Mouse (Mus musculus): ENCODE results near the gene Mb.

Mb gene

DNA sequence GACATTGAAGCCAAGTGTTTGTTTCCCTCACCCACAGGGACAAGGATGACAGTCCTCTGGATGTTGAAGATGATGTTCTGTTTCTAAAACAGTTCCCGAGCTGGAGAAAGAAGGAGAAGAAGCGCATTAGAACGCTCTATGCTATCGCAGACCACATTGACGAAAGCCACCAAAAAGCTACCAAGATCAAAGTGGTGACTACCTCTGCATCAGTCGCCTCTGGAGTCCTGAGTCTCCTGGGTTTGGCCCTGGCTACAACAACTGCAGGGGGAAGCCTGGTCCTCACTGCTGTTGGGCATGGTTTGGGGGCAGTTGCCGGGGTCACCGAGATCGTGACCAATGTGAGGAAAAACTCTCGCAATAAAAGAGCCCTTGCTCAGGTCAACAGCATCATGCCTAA, at the start of gene Mb:
TSS of gene Mb (minus strand) at position 101 of the 400 bp plus-strand sequence.
- no peak for DNase-seq (ENCODE audit: low read depth, low spot score)

DNA sequence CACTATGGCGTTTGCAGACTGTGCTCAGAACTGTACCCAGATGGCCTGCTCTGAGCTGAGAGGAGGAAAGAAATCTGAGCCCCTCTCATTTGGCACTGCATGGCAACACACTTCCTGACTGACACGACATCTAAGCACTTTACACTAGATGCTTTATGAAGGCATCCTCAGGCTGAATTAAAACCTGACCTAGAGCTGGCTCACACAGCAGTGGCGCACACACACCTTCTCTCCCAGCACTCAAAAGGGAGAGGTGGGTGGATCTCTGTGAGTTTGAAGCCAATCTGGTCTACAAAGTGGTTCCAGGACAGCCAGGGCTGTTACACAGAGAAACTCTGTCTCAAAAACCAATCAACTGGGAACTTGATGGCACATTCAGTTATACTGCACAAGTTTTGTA, 49.3 kb upstream of the Mb start:
- DNase-seq (ENCODE audit: low read depth, low spot score): no peak

DNA sequence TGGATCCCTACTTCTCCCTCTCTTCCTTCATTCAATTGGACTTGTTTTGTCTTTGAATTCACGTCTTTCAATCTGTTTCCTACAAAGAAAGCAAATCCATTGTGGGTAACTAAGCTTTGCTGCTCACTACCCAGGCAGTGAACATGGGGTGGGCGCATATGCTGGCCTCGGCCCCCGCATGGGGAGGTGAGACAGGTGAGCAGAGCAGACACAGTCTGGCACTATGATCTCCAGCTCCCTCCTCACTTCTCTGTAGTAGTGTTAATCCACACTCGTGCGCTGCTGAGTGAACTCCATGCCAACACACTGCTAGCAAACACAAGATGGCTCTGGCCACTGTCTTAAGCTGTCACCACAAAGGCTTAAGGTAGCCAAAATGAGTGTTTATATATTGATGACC, 46.9 kb upstream of the Mb start:
- no peak for DNase-seq (ENCODE audit: low read depth, low spot score)

- DNase-seq (ENCODE audit: low read depth, low spot score): no peak
Measured at GRCm38 (mm10) chr15:77095216-77095615, 44.7 kb upstream of the Mb start.

- DNase-seq (ENCODE audit: low read depth, low spot score): no peak
Measured at GRCm38 (mm10) chr15:77094431-77094830, 44.0 kb upstream of the Mb start.

DNA sequence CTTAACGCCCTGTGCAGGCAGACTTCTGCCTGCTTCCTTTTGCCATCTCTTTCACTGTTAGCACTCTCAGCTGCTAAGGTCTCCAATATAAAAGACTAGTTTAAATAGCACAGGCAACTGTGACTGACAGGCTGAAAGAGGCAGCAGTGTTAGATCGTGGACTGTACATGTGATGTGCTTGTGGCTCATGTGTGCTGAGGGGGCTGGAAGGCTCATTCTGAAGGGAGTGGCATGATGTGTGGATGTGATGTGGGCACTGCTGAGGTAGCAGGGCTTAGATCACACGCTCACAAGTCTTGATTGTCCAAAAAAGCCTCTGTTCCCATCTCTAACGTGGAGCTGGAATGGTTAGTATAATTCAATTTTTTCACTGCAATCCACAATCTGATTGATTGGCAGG, 40.9 kb upstream of the Mb start:
- no peak for DNase-seq (ENCODE audit: low read depth, low spot score)

GRCm38 (mm10) chr15:77090531-77090930, 40.1 kb upstream of the Mb start:
- DNase-seq (ENCODE audit: low read depth, low spot score): no peak

- DNase-seq (ENCODE audit: low read depth, low spot score): no peak
Measured at GRCm38 (mm10) chr15:77089249-77089648, 38.8 kb upstream of the Mb start.

- DNase-seq (ENCODE audit: low read depth, low spot score): no peak
Measured at GRCm38 (mm10) chr15:77086488-77086887, 36.0 kb upstream of the Mb start.

- no peak for DNase-seq (ENCODE audit: low read depth, low spot score)
Measured at GRCm38 (mm10) chr15:77085818-77086217, 35.3 kb upstream of the Mb start.

DNA sequence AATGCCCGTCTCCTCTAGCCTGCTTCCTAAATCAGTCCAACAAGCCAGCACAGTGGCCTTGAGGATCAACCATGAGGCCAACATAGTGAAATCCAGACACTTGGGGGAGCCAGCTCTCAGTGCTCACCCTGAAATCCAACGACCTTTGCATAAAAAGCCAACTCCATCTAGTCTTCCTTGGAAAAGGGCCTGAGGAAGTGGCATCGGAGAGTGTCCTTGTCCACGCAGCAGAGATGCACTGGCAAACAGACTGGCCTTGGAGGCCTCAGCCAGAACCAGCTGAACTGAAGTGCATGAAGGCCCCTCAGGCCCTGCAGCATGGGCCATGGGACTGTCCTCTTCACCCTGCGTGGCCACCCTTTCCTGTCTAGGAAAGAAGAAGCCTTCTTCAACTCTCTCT, 31.0 kb upstream of the Mb start:
- no peak for DNase-seq (ENCODE audit: low read depth, low spot score)

- no peak for DNase-seq (ENCODE audit: low read depth, low spot score)
Measured at GRCm38 (mm10) chr15:77080684-77081254, 30.3 kb upstream of the Mb start.

DNA sequence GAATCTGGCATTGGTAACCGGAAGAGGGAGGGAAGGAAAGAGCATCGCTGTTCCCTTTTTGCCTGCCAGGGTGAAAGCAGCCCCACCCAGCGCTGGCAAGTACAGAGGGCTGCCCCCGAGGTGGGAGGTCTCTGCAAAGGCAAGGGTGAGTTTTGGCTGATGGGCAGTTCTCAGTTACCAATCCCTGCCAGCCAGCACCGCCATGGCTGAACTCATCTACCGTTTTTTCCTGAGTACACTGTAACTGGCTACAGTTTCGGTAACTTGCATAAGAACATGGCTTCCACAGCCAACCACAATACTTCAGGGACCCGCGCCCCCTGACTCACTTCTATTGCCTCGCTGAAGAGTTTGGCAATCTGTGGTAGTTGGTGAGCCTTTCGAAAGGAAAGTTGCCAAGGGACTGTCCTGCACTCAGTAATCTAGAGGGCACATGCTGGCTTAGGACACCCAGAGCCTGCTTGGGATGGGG, 29.5 kb upstream of the Mb start:
- DNase-seq (ENCODE audit: low read depth, low spot score): no peak

GRCm38 (mm10) chr15:77079256-77079822, 28.9 kb upstream of the Mb start:
- DNase-seq (ENCODE audit: low read depth, low spot score): no peak

GRCm38 (mm10) chr15:77078786-77079185, 28.3 kb upstream of the Mb start:
- DNase-seq (ENCODE audit: low read depth, low spot score): no peak

GRCm38 (mm10) chr15:77077906-77078305, 27.4 kb upstream of the Mb start:
- no peak for DNase-seq (ENCODE audit: low read depth, low spot score)

DNA sequence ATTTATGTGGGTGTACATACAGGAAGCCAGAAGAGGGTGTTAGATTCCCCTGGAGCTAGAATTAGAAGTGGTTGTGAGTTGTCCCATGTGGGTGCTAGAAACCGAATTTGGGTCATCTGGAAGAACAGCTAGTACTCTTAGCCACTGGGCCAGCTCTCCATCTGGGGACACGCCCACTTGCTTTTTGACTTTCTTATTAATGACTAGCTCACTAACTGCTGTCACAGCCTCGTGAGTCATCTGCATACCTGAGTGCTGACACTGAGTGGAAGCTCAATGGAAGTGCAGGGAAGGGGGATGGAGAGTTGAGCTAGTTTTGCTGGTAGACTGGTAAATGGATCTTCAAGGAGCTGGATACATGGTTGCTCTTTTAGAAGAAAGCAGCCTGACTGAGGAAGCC, 26.1 kb upstream of the Mb start:
- DNase-seq (ENCODE audit: low read depth, low spot score): no peak

- no peak for DNase-seq (ENCODE audit: low read depth, low spot score)
Measured at GRCm38 (mm10) chr15:77072556-77073163, 22.2 kb upstream of the Mb start.

DNA sequence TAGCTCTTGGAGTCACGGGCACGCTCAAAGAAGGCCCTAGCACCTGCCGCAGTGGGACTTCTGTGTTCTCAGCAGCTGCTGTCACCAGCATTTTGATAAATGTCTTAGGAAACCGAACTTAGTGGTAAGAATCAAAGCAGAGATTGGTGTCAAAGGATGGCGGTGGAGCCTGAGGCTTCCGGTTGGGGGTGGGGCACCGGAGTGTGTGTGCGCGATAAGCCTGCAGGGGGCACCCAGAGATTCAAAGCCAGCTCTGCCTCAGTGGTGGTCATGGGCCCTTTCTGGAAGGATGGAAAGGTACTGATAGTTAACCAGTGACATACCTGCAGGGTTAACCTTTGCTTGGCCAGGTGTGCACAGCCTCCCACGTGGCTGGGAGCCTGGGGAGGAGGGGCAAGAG, 21.0 kb upstream of the Mb start:
- peak; percentile 28 for DNase-seq (ENCODE audit: low read depth, low spot score)

DNA sequence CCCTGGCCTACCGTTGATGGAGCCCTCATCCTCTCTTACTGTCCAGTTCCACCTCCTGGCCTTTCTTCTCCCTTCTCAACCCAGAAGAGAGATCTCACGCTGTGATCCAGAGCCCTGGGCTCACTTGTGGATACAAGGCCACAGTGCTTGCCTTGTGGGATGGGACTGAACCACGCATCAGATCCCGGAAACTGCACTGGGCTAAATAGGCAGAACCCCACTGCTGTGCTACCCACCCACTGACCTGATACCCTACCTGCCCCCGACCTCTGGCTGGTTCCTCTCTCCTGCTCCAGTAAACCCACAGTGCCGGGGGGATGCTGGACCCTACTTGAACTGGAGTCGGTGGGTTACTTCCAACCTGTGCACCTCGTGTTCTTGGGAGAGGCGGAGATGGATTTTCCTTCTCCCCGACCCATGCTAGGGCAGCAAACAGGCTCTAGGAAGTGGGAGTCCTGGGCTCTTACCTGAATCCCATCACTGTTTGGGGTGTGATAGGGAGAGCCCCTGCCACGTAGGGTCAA, 20.3 kb upstream of the Mb start:
- DNase-seq (ENCODE audit: low read depth, low spot score): no peak

DNA sequence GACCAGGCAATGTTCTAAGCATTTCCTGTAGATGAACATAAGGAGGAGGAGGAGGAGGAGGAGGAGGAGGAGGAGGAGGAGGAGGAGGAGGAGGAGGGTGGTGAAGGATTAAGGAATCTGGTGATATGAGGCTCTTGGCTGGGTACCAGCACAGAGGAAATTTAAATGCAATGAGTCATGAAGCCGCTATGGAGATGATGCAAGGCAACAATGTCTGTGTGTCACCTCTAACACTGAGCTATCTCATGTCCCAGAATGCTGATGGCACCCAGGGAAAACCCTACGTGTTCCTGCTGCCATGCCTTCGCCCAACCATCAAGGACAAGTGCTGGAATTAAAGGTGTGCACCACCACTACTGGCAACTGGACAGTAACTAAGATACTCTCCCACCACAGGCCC, 18.5 kb upstream of the Mb start:
- no peak for DNase-seq (ENCODE audit: low read depth, low spot score)

- no peak for DNase-seq (ENCODE audit: low read depth, low spot score)
Measured at GRCm38 (mm10) chr15:77068439-77068861, 18.0 kb upstream of the Mb start.

DNA sequence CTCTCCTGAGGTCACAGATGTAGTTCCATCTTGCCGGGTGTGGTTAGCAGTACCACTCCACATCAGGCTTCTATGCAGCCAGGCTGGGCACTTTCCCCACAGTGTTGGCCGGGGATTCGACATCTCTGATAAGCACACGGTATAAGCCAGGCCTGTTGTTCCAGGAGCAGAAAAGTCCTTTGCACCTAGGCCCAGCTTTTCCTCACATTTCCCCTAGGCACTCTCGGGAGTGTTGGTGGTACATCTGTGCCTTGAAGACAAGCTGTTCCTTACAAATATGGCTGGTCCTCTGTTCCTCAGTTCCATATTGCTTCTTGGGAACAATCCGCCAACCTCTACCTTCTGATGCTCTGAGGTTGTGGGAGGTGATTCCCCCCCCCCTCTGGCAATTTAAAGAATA, 15.8 kb upstream of the Mb start:
- no peak for DNase-seq (ENCODE audit: low read depth, low spot score)
